Mouse (Mus musculus): ENCODE results near the gene Dars2. TPM values are rescaled to one million over a fixed set of nuclear protein-coding genes. Genes with fewer than 3 reads are reported as not detected.

Gene Dars2
- 10 to 100 TPM; 21.1 to 29.2 (median 28.1) TPM for total RNA-seq (2022)

- DNase-seq (ENCODE audit: low spot score in 2 of 2), result peak; percentile 97
Measured at GRCm38 (mm10) chr1:161070352-161071271, at the start of gene Dars2, which contains the start of gene Cenpl. TSS of gene Dars2 (minus strand) at chr1:161070658. TSS of gene Cenpl (plus strand) at chr1:161070713.

GRCm38 (mm10) chr1:161114591-161114990 is 44.1 kb upstream of the Dars2 start:
- DNase-seq (ENCODE audit: low spot score in 2 of 2), result no peak

GRCm38 (mm10) chr1:161109216-161109615 is 38.8 kb upstream of the Dars2 start:
- no peak for DNase-seq (ENCODE audit: low spot score in 2 of 2)

- DNase-seq (ENCODE audit: low spot score in 2 of 2), result no peak
Measured at GRCm38 (mm10) chr1:161103842-161104241, 33.4 kb upstream of the Dars2 start.

GRCm38 (mm10) chr1:161099721-161100405 is 29.4 kb upstream of the Dars2 start:
- no peak for DNase-seq (ENCODE audit: low spot score in 2 of 2)

- no peak for DNase-seq (ENCODE audit: low spot score in 2 of 2)
Measured at GRCm38 (mm10) chr1:161077243-161077642, 6.8 kb upstream of the Dars2 start.

GRCm38 (mm10) chr1:161076238-161076637 is 5.8 kb upstream of the Dars2 start:
- no peak for DNase-seq (ENCODE audit: low spot score in 2 of 2)

GRCm38 (mm10) chr1:161071272-161071620 is 788 bp upstream of the Dars2 start:
- no peak for DNase-seq (ENCODE audit: low spot score in 2 of 2)

GRCm38 (mm10) chr1:161063351-161063750 is 7.1 kb downstream of the Dars2 start:
- no peak for DNase-seq (ENCODE audit: low spot score in 2 of 2)

- DNase-seq (ENCODE audit: low spot score in 2 of 2), result no peak
Measured at GRCm38 (mm10) chr1:161057164-161057563, 13.3 kb downstream of the Dars2 start.

GRCm38 (mm10) chr1:161046972-161047371 is 23.5 kb downstream of the Dars2 start:
- no peak for DNase-seq (ENCODE audit: low spot score in 2 of 2)

GRCm38 (mm10) chr1:161041261-161042020 is 29.0 kb downstream of the Dars2 start:
- DNase-seq (ENCODE audit: low spot score in 2 of 2), result no peak

GRCm38 (mm10) chr1:161040855-161041254 is 29.6 kb downstream of the Dars2 start:
- no peak for DNase-seq (ENCODE audit: low spot score in 2 of 2)

GRCm38 (mm10) chr1:161040426-161040770 is 30.1 kb downstream of the Dars2 start:
- DNase-seq (ENCODE audit: low spot score in 2 of 2), result no peak

GRCm38 (mm10) chr1:161039741-161040425 is 30.6 kb downstream of the Dars2 start:
- DNase-seq (ENCODE audit: low spot score in 2 of 2), result peak in 1 of 2 experiments; percentile 11

- DNase-seq (ENCODE audit: low spot score in 2 of 2), result no peak
Measured at GRCm38 (mm10) chr1:161038968-161039721, 31.3 kb downstream of the Dars2 start.

GRCm38 (mm10) chr1:161038004-161038403 is 32.5 kb downstream of the Dars2 start:
- DNase-seq (ENCODE audit: low spot score in 2 of 2), result no peak

GRCm38 (mm10) chr1:161037599-161037998 is 32.9 kb downstream of the Dars2 start:
- no peak for DNase-seq (ENCODE audit: low spot score in 2 of 2)

- DNase-seq (ENCODE audit: low spot score in 2 of 2), result no peak
Measured at GRCm38 (mm10) chr1:161037026-161037425, 33.4 kb downstream of the Dars2 start.

- DNase-seq (ENCODE audit: low spot score in 2 of 2), result no peak
Measured at GRCm38 (mm10) chr1:161036411-161036841, 34.0 kb downstream of the Dars2 start.

Measured in layer of hippocampus, adult 8-10 months (tissue).